Mouse (Mus musculus) bone marrow, adult 2 months (tissue): ENCODE data around the gene Pygl. TPM values are rescaled to one million over a fixed set of nuclear protein-coding genes. Genes with fewer than 3 reads are reported as not detected.

Experiments used
- H3K27ac ChIP-seq: fragments of 200-500 bp; 2 replicates; pipeline ENCODE4 v1.5.1; 2012; ENCODE audit warnings: low read depth, mild to moderate bottlenecking, control low read depth, inconsistent platforms, low read length; ENCODE audit not compliant: control insufficient read depth, poor library complexity, insufficient read depth
- H3K4me1 ChIP-seq: fragments of 200-500 bp; 2 replicates; pipeline ENCODE4 v1.6.1; 2011; ENCODE audit warnings: low read length; ENCODE audit not compliant: control insufficient read depth, insufficient read depth
- H3K4me3 ChIP-seq: fragments of 200-500 bp; replicated peaks from 2 replicates; pipeline ENCODE3; 2011; ENCODE audit warnings: mild to moderate bottlenecking, low read depth, low read length, control low read depth; ENCODE audit not compliant: control insufficient read depth
- CTCF ChIP-seq: fragments of 200-500 bp; IDR thresholded peaks from 2 replicates; pipeline ENCODE4 v1.5.1; 2011; ENCODE audit warnings: low read length, control low read depth; ENCODE audit not compliant: control insufficient read depth, insufficient read depth
- POLR2A ChIP-seq: fragments of 200-500 bp; IDR thresholded peaks from 2 replicates; pipeline ENCODE4 v1.6.1; 2011; ENCODE audit warnings: low read depth, mild to moderate bottlenecking, control low read depth, low read length, borderline replicate concordance; ENCODE audit not compliant: control insufficient read depth
- WGBS: fragments of 180-500 bp; shearing (Covaris S2); methylation state at CpG from one replicate; pipeline ENCODE4 v1.1.7; 2018; 5-methylcytosine and 5-hydroxymethylcytosine counted together
- polyA plus RNA-seq: library from polyadenylated mRNA; stranded (reverse); fragments of >200 nt; gene quantifications from 2 replicates; pipeline ENCODE4 v1.2.4, GENCODE M21; 2011; ENCODE audit warnings: low replicate concordance; ENCODE audit not compliant: missing spikeins, insufficient read depth, insufficient read length

Gene Pygl
- polyA plus RNA-seq, 1 experiment = 101 TPM

- Histone ChIP-seq H3K27ac (peak overlapping the region; percentile 40; the same call in 1 of the 2 replicates), H3K4me1 (peaks cover 4% of the 10 kb centered on the region), H3K4me3 (no peak overlapping the region)
- 57% methylated on average over 5 of the region's 5 CpGs for WGBS
- TF ChIP-seq POLR2A (no peak), CTCF (no peak)
These were observed 90.2 kb downstream of the Pygl start for GRCm38 (mm10) chr12:70140993-70141576.

Other genes starting within 250 kb of the Pygl start
- 22.9 and 28.9 TPM in 2 replicates for gene Sav1, start 244.5 kb downstream of the Pygl start, polyA plus RNA-seq
- 19.3 and 28.5 TPM in 2 replicates for gene Nin, start 117.8 kb downstream of the Pygl start, polyA plus RNA-seq
- gene Abhd12b, start 77.3 kb downstream of the Pygl start, polyA plus RNA-seq = 1.6 TPM in 1 of 2 replicates, not detected in the other
- 0.22 TPM in 1 of 2 replicates, not detected in the other for gene Trim9, start 116.1 kb upstream of the Pygl start, polyA plus RNA-seq
- 58.4 and 64.2 TPM in 2 replicates for gene Tmx1, start 221.6 kb upstream of the Pygl start, polyA plus RNA-seq